Mouse (Mus musculus) neural tube, embryonic 12.5 days (tissue): Measurements from ENCODE around the gene Guca2b. TPM values are rescaled to one million over a fixed set of nuclear protein-coding genes. Genes with fewer than 3 reads are reported as not detected.

Experiments
- ATAC-seq: fragments of 200-750 bp; cut with Nextera tagmentation; 2 replicates; pipeline ENCODE4 v1.8.0; 2017; ENCODE audit warnings: low read depth, mild to moderate bottlenecking, moderate TSS enrichment, moderate library complexity; ENCODE audit not compliant: low FRiP score
- H3K27ac ChIP-seq: fragments of 300-500 bp; sonication (generic); 2 replicates; pipeline ENCODE4 v1.5.1; 2016
- H3K27me3 ChIP-seq: fragments of 300-500 bp; sonication (generic); replicated peaks from 2 replicates; pipeline ENCODE4 v1.6.1; 2016; ENCODE audit warnings: mild to moderate bottlenecking
- H3K36me3 ChIP-seq: fragments of 300-500 bp; sonication (generic); 2 replicates; pipeline ENCODE4 v1.6.1; 2016; ENCODE audit warnings: mild to moderate bottlenecking
- H3K4me1 ChIP-seq: fragments of 300-500 bp; sonication (generic); 2 replicates; pipeline ENCODE4 v1.6.1; 2016
- H3K4me2 ChIP-seq: fragments of 300-500 bp; sonication (generic); replicated peaks from 2 replicates; pipeline ENCODE4 v1.6.1; 2016; ENCODE audit warnings: mild to moderate bottlenecking
- H3K4me3 ChIP-seq: fragments of 300-500 bp; sonication (generic); 2 replicates; pipeline ENCODE4 v1.5.1; 2016
- H3K9ac ChIP-seq: fragments of 300-500 bp; sonication (generic); 2 replicates; pipeline ENCODE4 v1.6.1; 2016; ENCODE audit warnings: mild to moderate bottlenecking
- H3K9me3 ChIP-seq: fragments of 300-500 bp; sonication (generic); 2 replicates; pipeline ENCODE4 v1.6.1; 2016; ENCODE audit warnings: mild to moderate bottlenecking
- WGBS: fragments of 180-500 bp; shearing (Covaris S2); methylation state at CpG from one replicate; pipeline ENCODE4 v1.1.7; 2016; 5-methylcytosine and 5-hydroxymethylcytosine counted together
- polyA plus RNA-seq: library from polyadenylated mRNA; unstranded; fragments of >200 nt; fragmentation: Nextera tagmentation; extraction: Ambion mirVana; gene quantifications from 2 replicates; pipeline ENCODE4 v1.2.1, GENCODE M21; 2016

Guca2b gene
- polyA plus RNA-seq, result not detected in 2 replicates

- 0 out of 2 replicates have a peak, but pooled peaks cover 4% of the 10 kb centered on the region for H3K9me3 ChIP-seq
- H3K27ac ChIP-seq, result no peak within 1 kb of the TSS
- no peaks in the 10 kb centered on the region for H3K36me3 ChIP-seq
- no peak within 1 kb of the TSS for H3K9ac ChIP-seq
- no peak within 1 kb of the TSS for H3K4me3 ChIP-seq
- no peak for ATAC-seq
- H3K4me2 ChIP-seq, result no peak within 1 kb of the TSS
- WGBS, result 92% methylated on average over 4 of the region's 4 CpGs
- no peaks in the 10 kb centered on the region for H3K4me1 ChIP-seq
- H3K27me3 ChIP-seq, result no peaks in the 10 kb centered on the region
Observed at GRCm38 (mm10) chr4:119658731-119659130, at the start of gene Guca2b. Guca2b (minus strand) TSS chr4:119658954.

- no peak overlapping the region for H3K27ac ChIP-seq
- 7% methylated on average over 3 of the region's 3 CpGs for WGBS
- no peaks in the 10 kb centered on the region for H3K9me3 ChIP-seq
- H3K9ac ChIP-seq, result no peak overlapping the region
- 0 out of 2 replicates have a peak, but pooled peaks cover 3% of the 10 kb centered on the region for H3K4me1 ChIP-seq
- H3K27me3 ChIP-seq, result no peaks in the 10 kb centered on the region
- H3K36me3 ChIP-seq, result no peaks in the 10 kb centered on the region
- no peak overlapping the region for H3K4me3 ChIP-seq
- ATAC-seq, result no peak
- no peak overlapping the region for H3K4me2 ChIP-seq
Observed at GRCm38 (mm10) chr4:119707751-119708150, 49.0 kb upstream of the Guca2b start.

GRCm38 (mm10) chr4:119707326-119707725 lies 48.6 kb upstream of the Guca2b start:
- Histone ChIP-seq H3K36me3 (no peaks in the 10 kb centered on the region), H3K4me3 (no peak overlapping the region)
- WGBS, result 38% methylated on average over 5 of the region's 5 CpGs

GRCm38 (mm10) chr4:119703965-119704364 lies 45.2 kb upstream of the Guca2b start:
- Histone ChIP-seq H3K27me3 (no peaks in the 10 kb centered on the region), H3K36me3 (no peaks in the 10 kb centered on the region), H3K4me2 (no peak overlapping the region), H3K4me3 (no peak overlapping the region), H3K4me1 (0 out of 2 replicates have a peak, but pooled peaks cover 3% of the 10 kb centered on the region), H3K9me3 (no peaks in the 10 kb centered on the region; the same call in 1 of the 2 replicates), H3K9ac (no peak overlapping the region), H3K27ac (no peak overlapping the region)
- no peak for ATAC-seq
- WGBS, result 88% methylated on average over 8 of the region's 8 CpGs

More at GRCm38 (mm10) chr4:119707326-119707725, 48.6 kb upstream of the Guca2b start:
- H3K9me3 ChIP-seq, result no peaks in the 10 kb centered on the region
- no peak overlapping the region for H3K9ac ChIP-seq
- no peak overlapping the region for H3K27ac ChIP-seq
- H3K4me1 ChIP-seq, result 0 out of 2 replicates have a peak, but pooled peaks cover 3% of the 10 kb centered on the region
- no peak overlapping the region for H3K4me2 ChIP-seq
- H3K27me3 ChIP-seq, result no peaks in the 10 kb centered on the region
- ATAC-seq, result no peak

- H3K9me3 ChIP-seq, result no peaks in the 10 kb centered on the region; the same call in 1 of the 2 replicates
- WGBS, result 88% methylated on average over 11 of the region's 11 CpGs
- H3K4me3 ChIP-seq, result no peak overlapping the region
- no peak overlapping the region for H3K9ac ChIP-seq
- ATAC-seq, result no peak
- H3K27me3 ChIP-seq, result no peaks in the 10 kb centered on the region
- no peaks in the 10 kb centered on the region for H3K36me3 ChIP-seq
- H3K27ac ChIP-seq, result no peak overlapping the region
- H3K4me2 ChIP-seq, result no peak overlapping the region
- no peaks in the 10 kb centered on the region for H3K4me1 ChIP-seq
Observed at GRCm38 (mm10) chr4:119701269-119701954, 42.7 kb upstream of the Guca2b start.

- no peaks in the 10 kb centered on the region; the same call in 1 of the 2 replicates for H3K9me3 ChIP-seq
- H3K4me1 ChIP-seq, result no peaks in the 10 kb centered on the region
- no peak overlapping the region for H3K4me2 ChIP-seq
- no peak overlapping the region for H3K4me3 ChIP-seq
- no peak overlapping the region for H3K9ac ChIP-seq
- ATAC-seq, result no peak
- H3K27ac ChIP-seq, result no peak overlapping the region
- no peaks in the 10 kb centered on the region for H3K27me3 ChIP-seq
- 57% methylated on average over 2 of the region's 2 CpGs for WGBS
- H3K36me3 ChIP-seq, result no peaks in the 10 kb centered on the region
Observed at GRCm38 (mm10) chr4:119698339-119698738, 39.6 kb upstream of the Guca2b start.

- H3K36me3 ChIP-seq, result no peaks in the 10 kb centered on the region
- no peak overlapping the region for H3K4me2 ChIP-seq
- H3K27ac ChIP-seq, result no peak overlapping the region
- no peak for ATAC-seq
- H3K4me3 ChIP-seq, result no peak overlapping the region
- peaks cover 9% of the 10 kb centered on the region for H3K4me1 ChIP-seq
- no peaks in the 10 kb centered on the region for H3K27me3 ChIP-seq
- H3K9ac ChIP-seq, result no peak overlapping the region
- WGBS, result 90% methylated on average over 2 of the region's 2 CpGs
- H3K9me3 ChIP-seq, result no peaks in the 10 kb centered on the region
Observed at GRCm38 (mm10) chr4:119685746-119686145, 27.0 kb upstream of the Guca2b start.

GRCm38 (mm10) chr4:119682596-119682995 lies 23.8 kb upstream of the Guca2b start:
- no peaks in the 10 kb centered on the region for H3K36me3 ChIP-seq
- 43% methylated on average over 5 of the region's 5 CpGs for WGBS
- ATAC-seq, result 0 out of 2 replicates have a peak, but pooled peaks have one; percentile 37

GRCm38 (mm10) chr4:119672685-119673084 lies 13.9 kb upstream of the Guca2b start:
- Histone ChIP-seq H3K27me3 (no peaks in the 10 kb centered on the region), H3K27ac (no peak overlapping the region), H3K4me1 (peaks cover 4% of the 10 kb centered on the region; the same call in 1 of the 2 replicates), H3K36me3 (no peaks in the 10 kb centered on the region), H3K9ac (no peak overlapping the region), H3K4me2 (no peak overlapping the region), H3K9me3 (no peaks in the 10 kb centered on the region), H3K4me3 (no peak overlapping the region)
- no peak for ATAC-seq
- WGBS, result 46% methylated on average over 5 of the region's 5 CpGs

More at GRCm38 (mm10) chr4:119682596-119682995, 23.8 kb upstream of the Guca2b start:
- H3K4me3 ChIP-seq, result no peak overlapping the region
- no peak overlapping the region for H3K4me2 ChIP-seq
- no peaks in the 10 kb centered on the region for H3K9me3 ChIP-seq
- no peak overlapping the region for H3K9ac ChIP-seq
- no peaks in the 10 kb centered on the region for H3K27me3 ChIP-seq
- H3K4me1 ChIP-seq, result peaks cover 9% of the 10 kb centered on the region
- no peak overlapping the region for H3K27ac ChIP-seq

GRCm38 (mm10) chr4:119671164-119671563 lies 12.4 kb upstream of the Guca2b start:
- ATAC-seq, result no peak
- peaks cover 4% of the 10 kb centered on the region; the same call in 1 of the 2 replicates for H3K4me1 ChIP-seq
- no peak overlapping the region for H3K27ac ChIP-seq
- no peak overlapping the region for H3K4me3 ChIP-seq
- no peaks in the 10 kb centered on the region for H3K36me3 ChIP-seq
- no peaks in the 10 kb centered on the region for H3K9me3 ChIP-seq
- WGBS, result 93% methylated on average over 9 of the region's 9 CpGs
- no peaks in the 10 kb centered on the region for H3K27me3 ChIP-seq
- no peak overlapping the region for H3K9ac ChIP-seq
- H3K4me2 ChIP-seq, result no peak overlapping the region

GRCm38 (mm10) chr4:119670736-119671135 lies 12.0 kb upstream of the Guca2b start:
- H3K4me2 ChIP-seq, result no peak overlapping the region
- WGBS, result 91% methylated on average over 6 of the region's 6 CpGs
- H3K4me3 ChIP-seq, result no peak overlapping the region
- no peak for ATAC-seq
- no peaks in the 10 kb centered on the region for H3K36me3 ChIP-seq
- no peaks in the 10 kb centered on the region for H3K27me3 ChIP-seq
- no peak overlapping the region for H3K27ac ChIP-seq
- H3K9me3 ChIP-seq, result no peaks in the 10 kb centered on the region
- no peak overlapping the region for H3K9ac ChIP-seq
- peaks cover 4% of the 10 kb centered on the region; the same call in 1 of the 2 replicates for H3K4me1 ChIP-seq

GRCm38 (mm10) chr4:119670210-119670555 lies 11.4 kb upstream of the Guca2b start:
- Histone ChIP-seq H3K4me2 (no peak overlapping the region), H3K9ac (0 out of 2 replicates have a peak overlapping the region, but pooled peaks have one; percentile 0), H3K27ac (no peak overlapping the region), H3K36me3 (no peaks in the 10 kb centered on the region), H3K4me3 (no peak overlapping the region), H3K9me3 (no peaks in the 10 kb centered on the region), H3K4me1 (peaks cover 4% of the 10 kb centered on the region; the same call in 1 of the 2 replicates), H3K27me3 (no peaks in the 10 kb centered on the region)
- 52% methylated on average over 7 of the region's 7 CpGs for WGBS
- ATAC-seq, result no peak
